Mouse (Mus musculus): ENCODE results near the gene Wnk1.

DNA sequence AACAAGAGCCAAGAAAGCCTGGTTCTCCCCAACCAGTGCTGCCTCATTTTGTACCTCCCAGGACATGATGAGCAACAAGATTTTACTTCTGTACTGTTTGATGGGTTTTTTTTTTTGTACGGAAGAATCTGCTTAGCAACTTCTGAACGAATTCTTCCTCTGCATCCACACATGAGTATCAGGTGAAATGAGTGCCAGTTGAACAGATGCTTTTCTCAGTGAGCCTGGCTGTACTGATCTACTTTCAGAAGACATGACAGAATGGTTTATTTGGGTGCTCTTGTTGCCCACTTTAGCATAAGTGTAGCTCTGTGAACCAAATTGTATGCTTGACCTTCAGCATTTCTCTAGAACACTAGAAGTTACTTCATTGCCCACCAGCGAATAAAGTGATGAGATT lies 16.4 kb downstream of the Wnk1 start:
- TF ChIP-seq CTCF (IDR thresholded peaks at IDR 0.05) (no peak), EP300 (IDR thresholded peaks at IDR 0.05) (no peak)
